Mouse (Mus musculus) cerebellum, adult 11 months (tissue): ENCODE measurements around the gene Lrrc38.
"Not testable (repeated sequence)": the region's sequence is repeated elsewhere in the genome, so short reads cannot be mapped to it uniquely, and the experiment has no call there.

Experiments used
- DNase-seq: peaks from one replicate; pipeline ENCODE4 v3.0.0; 2022

Gene Lrrc38

DNA sequence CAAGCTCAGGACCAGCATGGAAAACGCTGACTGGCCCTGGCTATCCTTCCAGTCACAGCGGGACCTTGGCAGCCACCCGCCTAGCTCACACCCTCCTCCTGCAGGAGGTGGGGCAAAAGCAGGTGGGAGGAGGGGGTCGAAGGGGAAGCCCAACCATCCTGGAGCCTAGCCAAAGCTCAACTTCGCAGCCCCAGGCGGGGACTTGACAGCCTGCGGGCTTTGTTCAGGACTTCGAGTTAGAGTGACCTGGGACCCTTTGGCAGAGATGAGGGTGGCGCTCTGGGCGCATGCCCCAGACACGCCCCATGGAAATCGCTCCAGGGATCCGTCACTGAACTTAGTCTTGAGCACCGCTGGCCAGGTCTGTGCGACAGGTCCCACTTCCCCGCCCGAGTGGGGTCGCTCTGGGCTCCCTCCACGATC, at the start of gene Lrrc38:
Lrrc38 (plus strand) TSS at position 274 of the 423 bp plus-strand sequence.
- DNase-seq, result peak; percentile 54

GRCm38 (mm10) chr4:143300113-143300688, 49.4 kb upstream of the Lrrc38 start:
- no peak for DNase-seq

GRCm38 (mm10) chr4:143301042-143301441, 48.5 kb upstream of the Lrrc38 start:
- no peak for DNase-seq

DNA sequence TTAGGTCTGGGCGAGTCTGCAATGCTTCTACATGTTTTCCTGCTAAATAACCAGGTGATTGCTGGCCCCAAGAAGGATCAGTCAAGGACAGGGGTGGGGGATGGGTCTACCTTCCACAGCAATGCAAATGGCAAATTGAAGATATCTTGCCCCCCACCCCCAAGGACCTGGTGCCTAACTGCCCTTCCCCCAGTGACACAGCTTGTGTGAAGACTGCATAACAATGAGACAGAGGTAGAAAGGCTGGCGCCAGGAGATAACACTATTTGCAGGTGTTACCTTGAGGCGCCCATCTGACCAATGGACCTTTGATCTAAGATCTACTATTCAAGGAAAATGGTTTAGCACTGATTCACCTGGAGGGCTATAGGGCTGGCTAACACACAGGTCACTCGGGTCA, 47.7 kb upstream of the Lrrc38 start:
- DNase-seq, result no peak

GRCm38 (mm10) chr4:143302279-143302890, 47.2 kb upstream of the Lrrc38 start:
- no peak for DNase-seq

- DNase-seq, result no peak
These were observed 44.5 kb upstream of the Lrrc38 start for GRCm38 (mm10) chr4:143305031-143305430.

DNA sequence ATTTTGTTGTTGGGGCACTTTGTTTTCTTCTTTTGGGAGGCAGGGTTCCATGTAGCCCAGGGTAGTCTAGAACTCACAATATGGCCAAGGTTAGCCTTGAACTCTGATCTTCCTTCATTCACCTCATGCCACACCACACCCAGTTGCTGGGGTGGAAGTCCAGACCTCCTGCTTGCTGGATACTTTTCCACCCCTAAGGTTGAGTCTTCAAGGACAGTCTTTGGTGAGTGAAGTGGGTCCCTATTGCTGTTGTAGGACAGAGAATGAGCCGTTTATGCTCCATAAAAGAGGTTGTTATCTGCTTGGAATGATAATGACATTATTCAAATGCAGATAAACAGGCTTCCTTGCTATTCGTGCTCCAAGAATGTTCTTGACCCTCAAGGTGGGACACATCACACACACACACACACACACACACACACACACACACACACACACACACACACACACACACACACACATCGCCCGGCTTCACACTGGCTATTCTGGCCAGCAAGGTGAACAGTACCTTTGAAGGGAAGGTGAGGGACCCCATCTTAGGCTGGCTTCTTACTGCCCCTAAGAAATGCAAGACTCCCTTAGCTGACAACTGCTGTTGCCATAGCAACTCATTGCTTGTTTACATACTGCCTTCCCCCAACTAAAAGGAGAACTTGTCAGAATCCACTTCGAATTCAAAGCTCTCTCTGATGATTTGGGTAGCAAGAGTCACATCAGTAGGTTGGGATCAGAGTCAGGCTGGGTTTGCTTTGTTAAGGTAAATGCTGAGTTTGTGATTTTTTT, 43.4 kb upstream of the Lrrc38 start:
- DNase-seq, result no peak

DNA sequence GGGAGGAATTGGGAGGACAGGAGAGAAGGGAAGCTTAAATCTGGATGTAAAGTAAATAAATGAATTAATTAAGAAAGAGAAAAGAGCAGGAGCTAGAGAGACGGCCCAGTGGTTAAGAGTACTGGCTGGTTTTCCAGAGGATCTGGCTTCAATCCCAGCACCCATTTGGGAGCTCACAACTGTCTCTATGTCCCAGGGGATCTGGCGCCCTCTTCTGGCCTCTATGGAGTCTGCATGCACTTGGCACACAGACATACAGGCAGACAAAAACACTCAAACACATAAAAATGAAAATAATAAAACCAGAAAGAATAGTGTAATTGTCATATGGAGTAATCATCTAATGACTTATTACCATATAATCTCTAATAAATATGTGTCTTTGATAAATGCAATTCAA, 38.2 kb upstream of the Lrrc38 start:
- no peak for DNase-seq

GRCm38 (mm10) chr4:143313299-143313698, 36.3 kb upstream of the Lrrc38 start:
- no peak for DNase-seq

- DNase-seq, result no peak
These were observed 25.2 kb upstream of the Lrrc38 start for GRCm38 (mm10) chr4:143324176-143324924.

DNA sequence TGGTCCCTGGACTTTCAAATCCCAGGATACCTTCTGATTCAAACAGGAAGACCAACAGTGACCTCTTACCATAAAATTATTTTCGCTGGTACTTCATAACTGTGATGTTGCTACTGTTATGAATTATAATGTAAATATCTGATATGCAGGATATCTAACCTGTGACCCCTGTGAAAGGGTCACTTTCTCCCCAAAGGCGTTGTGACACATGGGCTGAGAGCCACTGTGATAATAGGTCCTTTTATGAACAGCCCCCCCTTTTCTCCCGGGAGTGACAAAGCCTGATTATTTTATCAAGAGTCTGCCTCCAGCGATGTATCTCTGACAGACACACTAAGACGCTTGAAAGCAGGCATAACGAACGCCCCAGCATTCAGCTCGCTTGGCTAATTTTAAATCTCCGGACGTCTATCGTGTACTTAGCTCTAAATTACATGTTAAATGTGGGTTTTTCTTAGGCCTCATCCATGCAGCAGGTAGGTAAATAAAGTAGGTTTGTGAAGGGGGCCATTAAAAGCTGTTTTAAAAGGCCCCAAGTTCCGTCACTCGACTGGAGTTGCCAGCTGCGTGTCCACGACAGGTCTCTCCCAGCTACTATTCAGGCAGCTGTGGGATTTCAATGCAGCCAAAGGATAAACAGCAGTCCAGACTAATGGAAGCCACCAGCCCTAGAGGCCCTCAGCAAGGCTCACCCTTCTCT, 24.5 kb upstream of the Lrrc38 start:
- DNase-seq, result no peak

GRCm38 (mm10) chr4:143325625-143325941, 24.0 kb upstream of the Lrrc38 start:
- DNase-seq, result peak; percentile 71

DNA sequence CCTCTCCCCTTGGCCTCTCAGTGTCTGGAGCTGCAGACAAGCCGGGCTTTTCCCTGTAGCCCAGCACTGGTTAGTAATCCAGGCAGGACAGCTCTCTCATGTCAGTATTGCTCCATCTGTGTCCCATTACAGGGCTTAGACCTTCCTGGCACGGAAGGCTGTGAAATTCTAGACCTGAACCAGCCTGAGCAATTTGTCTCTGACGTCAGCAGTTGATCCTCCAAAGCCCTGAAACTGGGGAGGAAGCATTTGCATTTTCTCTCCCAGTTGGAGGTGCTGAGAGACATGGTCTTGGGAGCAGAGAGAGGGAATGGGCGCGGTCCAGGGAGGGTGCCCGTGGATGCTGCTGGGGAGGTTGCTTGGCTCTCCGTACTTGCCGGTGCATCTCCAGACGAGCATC, 19.0 kb upstream of the Lrrc38 start:
- DNase-seq, result no peak

GRCm38 (mm10) chr4:143331787-143332186, 17.8 kb upstream of the Lrrc38 start:
- no peak for DNase-seq

GRCm38 (mm10) chr4:143334145-143334544, 15.4 kb upstream of the Lrrc38 start:
- no peak for DNase-seq

- DNase-seq, result no peak
These were observed 14.6 kb upstream of the Lrrc38 start for GRCm38 (mm10) chr4:143334995-143335394.

GRCm38 (mm10) chr4:143336096-143336495, 13.5 kb upstream of the Lrrc38 start:
- no peak for DNase-seq

DNA sequence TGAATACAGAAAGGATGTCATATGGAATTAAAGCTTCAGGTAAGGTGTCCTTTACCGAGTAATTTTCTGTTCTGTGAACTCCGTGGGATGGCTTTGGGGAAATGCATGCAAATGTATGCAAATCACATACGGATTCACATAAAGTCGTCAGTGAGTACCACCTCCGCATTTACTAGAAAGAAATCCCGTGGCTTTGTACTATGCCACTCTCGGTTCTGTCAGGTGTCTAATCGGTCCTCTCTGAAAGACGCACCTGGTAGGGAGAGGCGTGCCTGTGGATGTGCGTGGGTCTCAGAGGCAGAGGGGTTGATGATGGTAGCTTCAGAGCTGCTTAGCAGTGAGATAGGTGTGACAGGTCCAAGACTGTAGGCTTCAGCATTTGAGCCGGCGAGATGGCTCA, 9.7 kb upstream of the Lrrc38 start:
- DNase-seq, result no peak

DNA sequence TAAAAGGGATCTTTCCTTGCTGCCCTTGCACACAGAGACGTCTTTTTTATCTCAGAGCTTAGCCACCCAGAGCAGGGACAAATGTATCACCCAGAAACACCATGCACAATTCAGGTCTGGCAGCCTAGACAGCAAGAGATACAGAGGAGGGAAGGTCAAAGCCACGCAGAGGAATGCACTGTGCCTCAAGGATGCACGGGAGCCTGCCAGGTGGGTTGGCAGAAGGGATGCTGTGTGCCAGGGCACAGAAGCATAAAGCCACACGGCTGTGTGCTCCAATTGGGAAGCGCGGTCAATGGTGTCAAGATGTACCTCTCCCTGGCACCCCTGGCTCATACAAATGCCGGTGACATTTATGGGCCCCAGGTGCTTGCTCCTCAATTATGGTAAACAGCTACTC, 8.1 kb upstream of the Lrrc38 start:
- no peak for DNase-seq

- DNase-seq, result not testable (repeated sequence)
These were observed 4.1 kb upstream of the Lrrc38 start for GRCm38 (mm10) chr4:143345491-143345890.

DNA sequence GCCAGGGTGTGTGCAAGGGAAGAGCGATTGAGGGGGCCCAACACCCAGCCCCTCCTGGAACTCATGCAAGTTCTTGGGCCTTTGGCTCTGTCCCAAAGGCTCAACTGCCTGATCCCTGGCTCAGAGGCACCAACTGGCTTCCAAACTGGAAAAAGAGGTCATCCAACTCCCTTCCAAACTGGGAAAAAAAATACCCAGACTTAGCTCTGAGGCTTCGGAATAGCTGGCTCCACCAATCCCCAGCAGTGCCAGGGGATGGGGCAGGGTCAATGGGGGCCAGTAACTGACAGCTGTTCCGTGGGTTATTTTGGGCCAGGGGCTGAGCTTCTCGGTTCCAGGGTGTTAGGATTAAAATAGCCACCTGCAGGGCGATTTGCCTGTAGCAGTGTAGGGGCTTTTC, 879 bp upstream of the Lrrc38 start:
- DNase-seq, result no peak

- peak; percentile 43 for DNase-seq
These were observed 774 bp downstream of the Lrrc38 start for GRCm38 (mm10) chr4:143350047-143351015.
